Mouse (Mus musculus) forebrain, embryonic 12.5 days (tissue): Measurements from ENCODE around the gene Pbrm1. TPM values are rescaled to one million over a fixed set of nuclear protein-coding genes. Genes with fewer than 3 reads are reported as not detected.

Source experiments
- ATAC-seq: fragments of 200-750 bp; cut with Nextera tagmentation; 2 replicates; pipeline ENCODE4 v1.8.0; 2017; ENCODE audit warnings: moderate TSS enrichment; ENCODE audit not compliant: low FRiP score
- H3K27ac ChIP-seq: fragments of 300-500 bp; sonication (generic); 2 replicates; pipeline ENCODE4 v1.5.1; 2016; ENCODE audit warnings: mild to moderate bottlenecking
- H3K27me3 ChIP-seq: fragments of 300-500 bp; sonication (generic); 2 replicates; pipeline ENCODE4 v1.6.1; 2016; ENCODE audit warnings: mild to moderate bottlenecking
- H3K36me3 ChIP-seq: fragments of 300-500 bp; sonication (generic); replicated peaks from 2 replicates; pipeline ENCODE4 v1.6.1; 2016; ENCODE audit warnings: mild to moderate bottlenecking
- H3K4me1 ChIP-seq: fragments of 300-500 bp; sonication (generic); 2 replicates; pipeline ENCODE4 v1.6.1; 2016
- H3K4me2 ChIP-seq: fragments of 300-500 bp; sonication (generic); 2 replicates; pipeline ENCODE4 v1.6.1; 2016; ENCODE audit warnings: mild to moderate bottlenecking, moderate library complexity
- H3K4me3 ChIP-seq: fragments of 300-500 bp; sonication (generic); replicated peaks from 2 replicates; pipeline ENCODE4 v1.5.1; 2016; ENCODE audit warnings: mild to moderate bottlenecking
- H3K9ac ChIP-seq: fragments of 300-500 bp; sonication (generic); 2 replicates; pipeline ENCODE4 v1.6.1; 2016; ENCODE audit warnings: mild to moderate bottlenecking
- H3K9me3 ChIP-seq: fragments of 300-500 bp; sonication (generic); 2 replicates; pipeline ENCODE4 v1.6.1; 2016
- WGBS: fragments of 180-500 bp; shearing (Covaris S2); methylation state at CpG from one replicate; pipeline ENCODE4 v1.1.7; 2016; 5-methylcytosine and 5-hydroxymethylcytosine counted together
- polyA plus RNA-seq: library from polyadenylated mRNA; unstranded; fragments of >200 nt; fragmentation: Nextera tagmentation; extraction: Ambion mirVana; gene quantifications from 2 replicates; pipeline ENCODE4 v1.2.1, GENCODE M21; 2016

Gene Pbrm1
- polyA plus RNA-seq, 1 experiment from 2014 or later: 189 TPM

GRCm38 (mm10) chr14:31088515-31088914 lies 69.6 kb downstream of the Pbrm1 start:
- no peak for ATAC-seq
- Histone ChIP-seq H3K4me3 (no peak overlapping the region), H3K9me3 (no peaks in the 10 kb centered on the region), H3K27me3 (no peaks in the 10 kb centered on the region), H3K4me2 (no peak overlapping the region), H3K9ac (no peak overlapping the region), H3K4me1 (no peaks in the 10 kb centered on the region), H3K36me3 (peaks cover 83% of the 10 kb centered on the region), H3K27ac (no peak overlapping the region)
- 93% methylated on average over 2 of the region's 2 CpGs for WGBS

GRCm38 (mm10) chr14:31089918-31090317 lies 71.0 kb downstream of the Pbrm1 start:
- no peaks in the 10 kb centered on the region for H3K27me3 ChIP-seq
- ATAC-seq: no peak
- no peak overlapping the region for H3K27ac ChIP-seq
- no peak overlapping the region for H3K9ac ChIP-seq
- no peak overlapping the region for H3K4me3 ChIP-seq
- no peak overlapping the region for H3K4me2 ChIP-seq
- no peaks in the 10 kb centered on the region for H3K9me3 ChIP-seq
- H3K4me1 ChIP-seq: no peaks in the 10 kb centered on the region
- 93% methylated on average over 1 of the region's 1 CpGs for WGBS
- H3K36me3 ChIP-seq: peaks cover 88% of the 10 kb centered on the region

- no peak for ATAC-seq
- Histone ChIP-seq H3K4me1 (no peaks in the 10 kb centered on the region), H3K9me3 (no peaks in the 10 kb centered on the region), H3K27ac (no peak overlapping the region), H3K27me3 (no peaks in the 10 kb centered on the region), H3K9ac (no peak overlapping the region), H3K4me2 (no peak overlapping the region), H3K36me3 (peaks cover 73% of the 10 kb centered on the region), H3K4me3 (no peak overlapping the region)
- 95% methylated on average over 2 of the region's 2 CpGs for WGBS
Observed at GRCm38 (mm10) chr14:31105156-31105555, 86.2 kb downstream of the Pbrm1 start.

- Histone ChIP-seq H3K9me3 (no peaks in the 10 kb centered on the region), H3K4me1 (no peaks in the 10 kb centered on the region), H3K27me3 (no peaks in the 10 kb centered on the region), H3K36me3 (peaks cover 79% of the 10 kb centered on the region), H3K9ac (no peak overlapping the region), H3K27ac (no peak overlapping the region), H3K4me2 (no peak overlapping the region), H3K4me3 (no peak overlapping the region)
- 91% methylated on average over 3 of the region's 3 CpGs for WGBS
- no peak for ATAC-seq
Observed at GRCm38 (mm10) chr14:31110613-31111012, 91.7 kb downstream of the Pbrm1 start.

- H3K36me3 ChIP-seq: peaks cover 77% of the 10 kb centered on the region
- H3K27me3 ChIP-seq: no peaks in the 10 kb centered on the region
- H3K4me2 ChIP-seq: no peak overlapping the region
- no peak overlapping the region for H3K9ac ChIP-seq
- no peaks in the 10 kb centered on the region for H3K9me3 ChIP-seq
- H3K4me3 ChIP-seq: no peak overlapping the region
- no peaks in the 10 kb centered on the region for H3K4me1 ChIP-seq
- H3K27ac ChIP-seq: no peak overlapping the region
- WGBS: 88% methylated on average over 5 of the region's 5 CpGs
- ATAC-seq: no peak
Observed at GRCm38 (mm10) chr14:31112187-31112586, 93.2 kb downstream of the Pbrm1 start.

GRCm38 (mm10) chr14:31114011-31114410 lies 95.1 kb downstream of the Pbrm1 start:
- H3K27ac ChIP-seq: no peak overlapping the region
- no peaks in the 10 kb centered on the region for H3K27me3 ChIP-seq
- no peak overlapping the region for H3K4me2 ChIP-seq
- no peak for ATAC-seq
- no peak overlapping the region for H3K9ac ChIP-seq
- H3K4me3 ChIP-seq: no peak overlapping the region
- H3K9me3 ChIP-seq: no peaks in the 10 kb centered on the region
- H3K36me3 ChIP-seq: peaks cover 76% of the 10 kb centered on the region
- H3K4me1 ChIP-seq: no peaks in the 10 kb centered on the region
- 86% methylated on average over 3 of the region's 3 CpGs for WGBS

- WGBS: 79% methylated on average over 2 of the region's 2 CpGs
- H3K27ac ChIP-seq: no peak overlapping the region
- no peak for ATAC-seq
- peaks cover 71% of the 10 kb centered on the region for H3K36me3 ChIP-seq
- H3K4me1 ChIP-seq: no peaks in the 10 kb centered on the region
- H3K4me3 ChIP-seq: no peak overlapping the region
- no peaks in the 10 kb centered on the region for H3K9me3 ChIP-seq
- no peak overlapping the region for H3K9ac ChIP-seq
- no peak overlapping the region for H3K4me2 ChIP-seq
- no peaks in the 10 kb centered on the region for H3K27me3 ChIP-seq
Observed at GRCm38 (mm10) chr14:31115522-31115921, 96.6 kb downstream of the Pbrm1 start.

GRCm38 (mm10) chr14:31125106-31126075 lies 106.5 kb downstream of the Pbrm1 start:
- H3K9me3 ChIP-seq: no peaks in the 10 kb centered on the region
- ATAC-seq: no peak
- 67% methylated on average over 9 of the region's 9 CpGs for WGBS
- peaks cover 21% of the 10 kb centered on the region for H3K36me3 ChIP-seq
- no peak overlapping the region for H3K4me3 ChIP-seq
- H3K9ac ChIP-seq: no peak overlapping the region
- H3K4me2 ChIP-seq: no peak overlapping the region
- peaks cover 31% of the 10 kb centered on the region for H3K4me1 ChIP-seq
- H3K27me3 ChIP-seq: no peaks in the 10 kb centered on the region
- H3K27ac ChIP-seq: peak overlapping the region; percentile 25; the same call in 1 of the 2 replicates

GRCm38 (mm10) chr14:31126826-31127225 lies 107.9 kb downstream of the Pbrm1 start:
- Histone ChIP-seq H3K4me1 (peaks cover 37% of the 10 kb centered on the region), H3K27me3 (no peaks in the 10 kb centered on the region), H3K4me3 (no peak overlapping the region), H3K27ac (no peak overlapping the region), H3K9ac (no peak overlapping the region), H3K4me2 (peak overlapping the region; percentile 34; the same call in 1 of the 2 replicates), H3K9me3 (no peaks in the 10 kb centered on the region), H3K36me3 (peaks cover 13% of the 10 kb centered on the region)
- 97% methylated on average over 8 of the region's 8 CpGs for WGBS
- ATAC-seq: no peak

GRCm38 (mm10) chr14:31128101-31128825 lies 109.3 kb downstream of the Pbrm1 start:
- ATAC-seq: peak; percentile 12
- Histone ChIP-seq H3K4me1 (peaks cover 51% of the 10 kb centered on the region), H3K9me3 (no peaks in the 10 kb centered on the region), H3K9ac (peak overlapping the region; percentile 72), H3K4me2 (peak overlapping the region; percentile 82), H3K27me3 (no peaks in the 10 kb centered on the region), H3K36me3 (peaks cover 8% of the 10 kb centered on the region; the same call in 1 of the 2 replicates), H3K4me3 (peak overlapping the region; percentile 59), H3K27ac (peak overlapping the region; percentile 77)
- WGBS: 1% methylated on average over 23 of the region's 23 CpGs

- Histone ChIP-seq H3K4me1 (peaks cover 54% of the 10 kb centered on the region), H3K9ac (peak within 1 kb of the TSS; percentile 72), H3K36me3 (0 out of 2 replicates have a peak, but pooled peaks cover 4% of the 10 kb centered on the region), H3K27ac (peak within 1 kb of the TSS; percentile 95), H3K9me3 (no peaks in the 10 kb centered on the region), H3K4me2 (peak within 1 kb of the TSS; percentile 82), H3K27me3 (no peaks in the 10 kb centered on the region), H3K4me3 (peak within 1 kb of the TSS; percentile 59)
- under 1% methylated on average over 29 of the region's 33 CpGs for WGBS
- ATAC-seq: peak; percentile 94
Observed at GRCm38 (mm10) chr14:31128826-31129219, 109.9 kb downstream of the Pbrm1 start, which contains the start of gene Smim4. Smim4 (minus strand) TSS chr14:31128956.
